Mouse (Mus musculus): ENCODE measurements around the gene Kcnma1. TPM values are rescaled to one million over a fixed set of nuclear protein-coding genes. Genes with fewer than 3 reads are reported as not detected.
A peak's percentile ranks its signal among the peaks of the same experiment; 100 is the strongest.

Gene Kcnma1
- polyA plus RNA-seq, 1 experiment from 2014 or later = 7.8 TPM

DNA sequence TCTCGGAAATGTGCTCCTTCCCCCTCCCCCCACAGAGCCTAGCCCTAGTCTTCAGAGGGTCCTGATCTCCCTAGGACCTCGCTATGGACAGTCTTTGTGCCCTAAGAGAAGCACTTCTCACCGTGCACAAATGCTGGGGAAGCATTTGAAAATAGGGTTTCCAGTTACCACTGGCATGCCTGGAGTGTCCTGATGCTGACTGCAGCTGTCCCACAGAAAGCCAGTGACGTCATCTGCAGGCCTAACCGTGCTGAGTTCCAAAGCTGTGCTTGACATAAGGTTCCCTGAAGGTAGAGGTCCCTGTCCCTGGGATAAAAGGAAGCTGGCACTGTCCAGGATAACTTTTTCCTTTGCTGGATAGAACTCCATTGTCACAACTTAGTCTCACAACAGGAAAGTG lies 71.1 kb downstream of the Kcnma1 start:
- no peaks in the 10 kb centered on the region for H3K36me3 ChIP-seq (ENCODE audit: control insufficient read depth, insufficient read depth, low read length)
- DNase-seq (ENCODE audit: low spot score) (peak; percentile 77), ATAC-seq (ENCODE audit: low read depth) (peak; percentile 62; the same call in 1 of the 2 replicates)

DNA sequence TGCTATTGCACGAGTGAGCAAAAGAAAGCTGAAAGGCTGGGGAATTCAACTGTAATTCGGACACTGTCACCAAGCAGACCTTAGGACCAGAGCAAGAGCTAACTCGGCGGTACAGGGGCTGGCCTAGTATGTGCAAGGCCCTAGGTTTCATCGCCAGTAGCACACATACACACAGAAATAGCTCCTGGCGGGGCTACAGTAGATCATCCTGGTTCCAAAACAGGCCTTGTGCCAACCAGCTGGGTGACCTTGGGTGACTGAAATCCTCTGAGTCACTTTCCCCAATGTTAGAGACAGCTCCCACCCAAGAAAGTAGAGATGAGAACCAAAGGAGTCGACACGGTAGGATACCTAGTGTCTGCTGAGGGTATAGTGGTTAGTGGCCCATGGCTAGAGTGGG lies 72.2 kb downstream of the Kcnma1 start:
- no peak overlapping the region for H3K4me2 ChIP-seq (ENCODE audit: low read depth, low read length)
- no peak overlapping the region for H3K4me3 ChIP-seq (ENCODE audit: low read depth, low read length)
- ATAC-seq (ENCODE audit: low read depth) (no peak), DNase-seq (ENCODE audit: low spot score) (no peak)
- H3K9ac ChIP-seq (ENCODE audit: low read depth, low read length) = no peak overlapping the region
- H3K4me1 ChIP-seq (ENCODE audit: control insufficient read depth, insufficient read depth, low read length) = no peaks in the 10 kb centered on the region
- no peaks in the 10 kb centered on the region for H3K36me3 ChIP-seq (ENCODE audit: control insufficient read depth, insufficient read depth, low read length)
- no peaks in the 10 kb centered on the region for H3K9me3 ChIP-seq (ENCODE audit: control insufficient read depth, low read length)
- 81% methylated on average over 8 of the region's 8 CpGs for WGBS
- no peaks in the 10 kb centered on the region for H3K27me3 ChIP-seq (replicated peaks; ENCODE audit: control insufficient read depth, insufficient read depth, low read length)
- H3K27ac ChIP-seq (replicated peaks; ENCODE audit: low read depth, low read length) = no peak overlapping the region

More for the DNA sequence above, 71.1 kb downstream of the Kcnma1 start:
- no peak overlapping the region for H3K9ac ChIP-seq (ENCODE audit: low read depth, low read length)
- 33% methylated on average over 5 of the region's 5 CpGs for WGBS
- no peaks in the 10 kb centered on the region for H3K4me1 ChIP-seq (ENCODE audit: control insufficient read depth, insufficient read depth, low read length)
- H3K9me3 ChIP-seq (ENCODE audit: control insufficient read depth, low read length) = no peaks in the 10 kb centered on the region
- H3K27me3 ChIP-seq (replicated peaks; ENCODE audit: control insufficient read depth, insufficient read depth, low read length) = no peaks in the 10 kb centered on the region
- H3K27ac ChIP-seq (replicated peaks; ENCODE audit: low read depth, low read length) = no peak overlapping the region
- H3K4me2 ChIP-seq (ENCODE audit: low read depth, low read length) = no peak overlapping the region
- H3K4me3 ChIP-seq (ENCODE audit: low read depth, low read length) = no peak overlapping the region

- no peak overlapping the region for H3K4me2 ChIP-seq (ENCODE audit: low read depth, low read length)
- no peaks in the 10 kb centered on the region for H3K27me3 ChIP-seq (replicated peaks; ENCODE audit: control insufficient read depth, insufficient read depth, low read length)
- H3K4me1 ChIP-seq (ENCODE audit: control insufficient read depth, insufficient read depth, low read length) = peaks cover 12% of the 10 kb centered on the region; the same call in 1 of the 2 replicates
- no peak overlapping the region for H3K9ac ChIP-seq (ENCODE audit: low read depth, low read length)
- H3K9me3 ChIP-seq (ENCODE audit: control insufficient read depth, low read length) = no peaks in the 10 kb centered on the region
- no peaks in the 10 kb centered on the region for H3K36me3 ChIP-seq (ENCODE audit: control insufficient read depth, insufficient read depth, low read length)
- 83% methylated on average over 6 of the region's 6 CpGs for WGBS
- no peak for ATAC-seq (ENCODE audit: low read depth)
- H3K4me3 ChIP-seq (ENCODE audit: low read depth, low read length) = no peak overlapping the region
- no peak overlapping the region for H3K27ac ChIP-seq (replicated peaks; ENCODE audit: low read depth, low read length)
- DNase-seq (ENCODE audit: low spot score) = peak; percentile 45
Observed at GRCm38 (mm10) chr14:23935016-23935415, 79.3 kb downstream of the Kcnma1 start.

- ATAC-seq (ENCODE audit: low read depth) (peak; percentile 45; the same call in 1 of the 2 replicates), DNase-seq (ENCODE audit: low spot score) (peak; percentile 72)
- Histone ChIP-seq H3K4me3 (ENCODE audit: low read depth, low read length) (no peak overlapping the region), H3K27me3 (replicated peaks; ENCODE audit: control insufficient read depth, insufficient read depth, low read length) (no peaks in the 10 kb centered on the region), H3K4me2 (ENCODE audit: low read depth, low read length) (no peak overlapping the region), H3K9me3 (ENCODE audit: control insufficient read depth, low read length) (no peaks in the 10 kb centered on the region), H3K36me3 (ENCODE audit: control insufficient read depth, insufficient read depth, low read length) (no peaks in the 10 kb centered on the region), H3K27ac (replicated peaks; ENCODE audit: low read depth, low read length) (no peak overlapping the region), H3K4me1 (ENCODE audit: control insufficient read depth, insufficient read depth, low read length) (peaks cover 12% of the 10 kb centered on the region; the same call in 1 of the 2 replicates), H3K9ac (ENCODE audit: low read depth, low read length) (no peak overlapping the region)
- WGBS = 54% methylated on average over 6 of the region's 6 CpGs
Observed at GRCm38 (mm10) chr14:23931671-23932071, 82.6 kb downstream of the Kcnma1 start.

GRCm38 (mm10) chr14:23929168-23929567 lies 85.1 kb downstream of the Kcnma1 start:
- H3K36me3 ChIP-seq (ENCODE audit: control insufficient read depth, insufficient read depth, low read length) = no peaks in the 10 kb centered on the region
- H3K9me3 ChIP-seq (ENCODE audit: control insufficient read depth, low read length) = no peaks in the 10 kb centered on the region
- no peak for ATAC-seq (ENCODE audit: low read depth)
- H3K9ac ChIP-seq (ENCODE audit: low read depth, low read length) = no peak overlapping the region
- H3K27me3 ChIP-seq (replicated peaks; ENCODE audit: control insufficient read depth, insufficient read depth, low read length) = no peaks in the 10 kb centered on the region
- peaks cover 12% of the 10 kb centered on the region; the same call in 1 of the 2 replicates for H3K4me1 ChIP-seq (ENCODE audit: control insufficient read depth, insufficient read depth, low read length)
- no peak overlapping the region for H3K4me3 ChIP-seq (ENCODE audit: low read depth, low read length)
- no peak for DNase-seq (ENCODE audit: low spot score)
- no peak overlapping the region for H3K27ac ChIP-seq (replicated peaks; ENCODE audit: low read depth, low read length)
- H3K4me2 ChIP-seq (ENCODE audit: low read depth, low read length) = no peak overlapping the region
- 48% methylated on average over 3 of the region's 3 CpGs for WGBS

DNA sequence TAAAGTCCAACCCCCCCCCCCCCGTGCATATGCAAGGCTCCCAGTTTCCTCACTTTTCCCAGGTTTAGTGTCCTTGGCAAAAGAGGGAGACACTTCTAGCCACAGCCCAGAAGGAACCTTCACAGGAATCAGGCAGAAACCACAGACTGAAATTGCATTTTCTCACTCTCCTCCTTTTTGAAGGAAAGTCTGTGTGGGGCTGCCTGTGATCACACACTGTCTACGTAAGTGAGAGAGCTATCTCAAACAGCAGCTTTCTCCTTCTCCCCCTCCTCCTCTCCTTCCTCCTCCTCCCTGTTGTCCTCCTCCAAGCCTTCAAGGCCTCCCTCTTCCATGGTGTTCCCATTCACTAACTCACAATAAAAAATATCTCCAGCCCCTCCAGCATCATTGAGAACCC lies 90.9 kb downstream of the Kcnma1 start:
- no peak overlapping the region for H3K4me3 ChIP-seq (ENCODE audit: low read depth, low read length)
- no peaks in the 10 kb centered on the region for H3K36me3 ChIP-seq (ENCODE audit: control insufficient read depth, insufficient read depth, low read length)
- no peaks in the 10 kb centered on the region for H3K27me3 ChIP-seq (replicated peaks; ENCODE audit: control insufficient read depth, insufficient read depth, low read length)
- H3K4me2 ChIP-seq (ENCODE audit: low read depth, low read length) = no peak overlapping the region
- no peak overlapping the region for H3K27ac ChIP-seq (replicated peaks; ENCODE audit: low read depth, low read length)
- no peaks in the 10 kb centered on the region for H3K9me3 ChIP-seq (ENCODE audit: control insufficient read depth, low read length)
- no peaks in the 10 kb centered on the region for H3K4me1 ChIP-seq (ENCODE audit: control insufficient read depth, insufficient read depth, low read length)
- DNase-seq (ENCODE audit: low spot score) (no peak), ATAC-seq (ENCODE audit: low read depth) (no peak)
- no peak overlapping the region for H3K9ac ChIP-seq (ENCODE audit: low read depth, low read length)
- 75% methylated on average over 2 of the region's 2 CpGs for WGBS

DNA sequence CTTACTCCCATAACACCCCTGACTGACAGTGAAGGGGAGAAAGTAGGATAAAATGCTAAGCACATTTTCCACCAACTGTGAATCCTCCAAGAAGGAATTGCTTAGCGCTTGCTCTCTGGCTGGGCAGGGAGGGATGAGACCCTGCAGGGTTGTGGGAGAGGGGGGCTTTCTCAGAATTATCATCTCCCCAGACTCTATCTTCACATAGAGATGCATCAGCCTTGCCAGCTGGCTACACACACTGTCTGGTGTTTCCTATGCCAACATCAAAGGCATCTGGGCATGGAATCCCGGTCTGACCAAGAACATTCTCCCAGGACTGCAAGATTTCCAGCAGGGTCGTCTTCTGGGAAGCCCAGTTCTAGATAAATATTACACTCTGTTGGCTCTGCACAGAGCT lies 91.5 kb downstream of the Kcnma1 start:
- Histone ChIP-seq H3K4me2 (ENCODE audit: low read depth, low read length) (no peak overlapping the region), H3K4me3 (ENCODE audit: low read depth, low read length) (no peak overlapping the region)
- WGBS = 78% methylated on average over 3 of the region's 3 CpGs

GRCm38 (mm10) chr14:23911108-23911629 lies 103.1 kb downstream of the Kcnma1 start:
- Histone ChIP-seq H3K36me3 (ENCODE audit: control insufficient read depth, insufficient read depth, low read length) (no peaks in the 10 kb centered on the region), H3K27ac (replicated peaks; ENCODE audit: low read depth, low read length) (no peak overlapping the region), H3K27me3 (replicated peaks; ENCODE audit: control insufficient read depth, insufficient read depth, low read length) (no peaks in the 10 kb centered on the region), H3K9me3 (ENCODE audit: control insufficient read depth, low read length) (no peaks in the 10 kb centered on the region), H3K9ac (ENCODE audit: low read depth, low read length) (no peak overlapping the region), H3K4me3 (ENCODE audit: low read depth, low read length) (no peak overlapping the region), H3K4me1 (ENCODE audit: control insufficient read depth, insufficient read depth, low read length) (no peaks in the 10 kb centered on the region), H3K4me2 (ENCODE audit: low read depth, low read length) (no peak overlapping the region)
- 59% methylated on average over 1 of the region's 1 CpGs for WGBS
- ATAC-seq (ENCODE audit: low read depth) (no peak), DNase-seq (ENCODE audit: low spot score) (no peak)

More for the DNA sequence above, 91.5 kb downstream of the Kcnma1 start:
- no peaks in the 10 kb centered on the region for H3K27me3 ChIP-seq (replicated peaks; ENCODE audit: control insufficient read depth, insufficient read depth, low read length)
- no peaks in the 10 kb centered on the region for H3K36me3 ChIP-seq (ENCODE audit: control insufficient read depth, insufficient read depth, low read length)
- H3K9me3 ChIP-seq (ENCODE audit: control insufficient read depth, low read length) = no peaks in the 10 kb centered on the region
- DNase-seq (ENCODE audit: low spot score) (no peak), ATAC-seq (ENCODE audit: low read depth) (no peak)
- H3K9ac ChIP-seq (ENCODE audit: low read depth, low read length) = no peak overlapping the region
- H3K4me1 ChIP-seq (ENCODE audit: control insufficient read depth, insufficient read depth, low read length) = no peaks in the 10 kb centered on the region
- no peak overlapping the region for H3K27ac ChIP-seq (replicated peaks; ENCODE audit: low read depth, low read length)

DNA sequence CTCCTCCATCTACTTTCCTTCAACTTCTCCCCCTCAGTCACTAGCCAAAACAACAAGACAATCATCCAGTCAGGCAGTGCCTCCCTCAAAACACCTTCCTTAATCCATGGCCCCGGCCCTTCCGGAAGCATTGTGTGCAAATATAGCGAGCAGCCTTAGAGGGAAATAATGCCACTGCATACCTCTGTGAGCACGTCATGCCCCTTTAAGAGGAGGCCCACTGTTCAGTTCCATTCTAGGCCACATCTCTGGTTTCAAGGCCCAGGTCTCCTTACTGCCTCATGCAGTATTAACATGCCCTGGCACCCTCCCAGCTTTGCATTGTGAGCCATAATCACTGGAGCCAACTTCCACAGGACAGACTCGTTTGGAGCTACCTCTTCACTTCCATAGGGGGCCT lies 105.7 kb downstream of the Kcnma1 start:
- Histone ChIP-seq H3K27me3 (replicated peaks; ENCODE audit: control insufficient read depth, insufficient read depth, low read length) (no peaks in the 10 kb centered on the region), H3K4me1 (ENCODE audit: control insufficient read depth, insufficient read depth, low read length) (no peaks in the 10 kb centered on the region), H3K4me3 (ENCODE audit: low read depth, low read length) (no peak overlapping the region), H3K27ac (replicated peaks; ENCODE audit: low read depth, low read length) (no peak overlapping the region), H3K9me3 (ENCODE audit: control insufficient read depth, low read length) (no peaks in the 10 kb centered on the region), H3K9ac (ENCODE audit: low read depth, low read length) (no peak overlapping the region), H3K4me2 (ENCODE audit: low read depth, low read length) (no peak overlapping the region), H3K36me3 (ENCODE audit: control insufficient read depth, insufficient read depth, low read length) (no peaks in the 10 kb centered on the region)
- ATAC-seq (ENCODE audit: low read depth) (peak; percentile 97), DNase-seq (ENCODE audit: low spot score) (peak; percentile 81)
- WGBS = 69% methylated on average over 5 of the region's 5 CpGs
